Mouse (Mus musculus) heart, postnatal 0 days (tissue): ENCODE data around the gene Fnbp1.

Source experiments
- CTCF ChIP-seq: IDR thresholded peaks from 2 replicates; pipeline ENCODE4 v1.5.1; 2016; ENCODE audit warnings: antibody characterized with exemption, control low read depth, low read depth
- EP300 ChIP-seq: IDR thresholded peaks from 2 replicates; pipeline ENCODE4 v1.6.1; 2016; ENCODE audit warnings: antibody characterized with exemption, low read depth

- TF ChIP-seq CTCF (no peak), EP300 (no peak)
Observed at GRCm38 (mm10) chr2:31002857-31003256, 139.0 kb downstream of the Fnbp1 start.
